Mouse (Mus musculus) kidney, postnatal 36 days (tissue): ENCODE measurements at regions not wholly inside any gene's neighbourhood (a gene's known extent, or its start where the extent isn't known, plus 50 kb on each side); places are given as distances from the start of the nearest gene placed in this dataset.

Experiments
- DNase-seq, 2 experiments: peaks; one replicate each; pipeline ENCODE4 v3.0.0; 2021 to 2022; ENCODE audit warnings: mixed read lengths in 2 of 2

GRCm38 (mm10) chr14:114864102-114864501, 227.9 kb upstream of the Gpc5 start:
- DNase-seq = no peak

DNA sequence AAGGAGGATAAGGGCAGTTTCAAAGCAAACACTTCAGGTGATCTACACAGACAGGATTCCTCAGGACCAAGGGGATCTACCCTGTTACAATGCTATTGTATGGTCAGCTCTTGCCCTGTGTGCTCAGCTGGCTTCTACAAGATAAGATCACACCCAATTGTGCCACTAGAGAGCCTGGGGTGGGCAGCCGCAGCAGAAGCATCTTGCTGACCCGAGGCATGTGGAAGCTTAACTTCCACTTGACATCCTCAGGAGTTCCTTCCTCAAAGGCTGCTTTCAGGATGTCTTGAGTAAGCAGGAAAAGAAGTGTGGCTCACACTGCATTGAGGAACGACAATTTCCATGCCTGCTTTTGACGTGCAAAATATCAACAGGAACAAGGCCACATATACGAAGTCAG, 222.8 kb upstream of the Gpc5 start:
- no peak for DNase-seq

- DNase-seq = no peak
Observed at GRCm38 (mm10) chr14:114875101-114875500, 216.9 kb upstream of the Gpc5 start.

- no peak for DNase-seq
Observed at GRCm38 (mm10) chr14:114876427-114876826, 215.6 kb upstream of the Gpc5 start.

DNA sequence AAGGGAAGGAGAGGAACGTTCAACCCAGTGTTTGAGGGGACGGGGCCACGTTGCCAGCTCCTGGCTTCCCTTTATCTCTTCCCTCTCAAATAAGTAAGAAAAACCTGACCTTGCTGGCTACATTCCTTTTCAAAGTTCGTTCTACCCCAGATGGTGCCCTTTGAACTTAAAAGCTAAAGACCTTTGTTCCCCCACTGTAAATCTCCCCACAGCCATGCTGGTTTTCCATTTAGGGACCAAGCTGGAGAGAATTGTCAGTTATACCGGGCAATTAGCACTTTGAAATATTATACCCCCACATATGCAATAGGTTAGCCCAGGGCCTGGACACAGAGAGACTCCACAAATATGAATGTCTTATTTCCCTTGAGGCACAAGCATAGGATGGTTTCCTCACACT, 214.5 kb upstream of the Gpc5 start:
- DNase-seq = no peak

GRCm38 (mm10) chr14:114880291-114880690, 211.7 kb upstream of the Gpc5 start:
- DNase-seq = no peak

DNA sequence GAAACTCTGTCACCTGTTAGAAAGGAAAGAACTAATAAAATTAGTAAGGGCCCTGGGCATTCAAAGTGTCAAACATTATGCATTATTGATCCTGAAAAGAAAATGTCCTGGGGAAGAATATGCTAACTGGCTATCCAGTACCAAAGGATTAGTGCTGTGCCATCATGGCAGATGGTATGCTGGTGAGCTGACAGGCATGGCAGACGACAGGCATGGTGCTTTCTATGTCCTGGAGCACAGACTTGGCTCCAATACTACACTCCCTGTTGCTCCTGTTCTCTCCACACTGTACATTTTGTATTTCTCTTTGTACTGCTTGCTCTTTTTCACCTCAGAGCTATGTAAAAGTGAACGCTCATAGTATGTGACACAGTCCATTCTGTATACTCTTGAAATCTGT, 187.9 kb upstream of the Gpc5 start:
- no peak for DNase-seq

GRCm38 (mm10) chr14:114912271-114912670, 179.7 kb upstream of the Gpc5 start:
- no peak for DNase-seq

- peak; percentile 21 to 34 for DNase-seq
Observed at GRCm38 (mm10) chr14:114913238-114913637, 178.8 kb upstream of the Gpc5 start.

- DNase-seq = no peak
Observed at GRCm38 (mm10) chr14:114945744-114946143, 146.3 kb upstream of the Gpc5 start.

GRCm38 (mm10) chr14:114946321-114946720, 145.7 kb upstream of the Gpc5 start:
- DNase-seq = no peak

DNA sequence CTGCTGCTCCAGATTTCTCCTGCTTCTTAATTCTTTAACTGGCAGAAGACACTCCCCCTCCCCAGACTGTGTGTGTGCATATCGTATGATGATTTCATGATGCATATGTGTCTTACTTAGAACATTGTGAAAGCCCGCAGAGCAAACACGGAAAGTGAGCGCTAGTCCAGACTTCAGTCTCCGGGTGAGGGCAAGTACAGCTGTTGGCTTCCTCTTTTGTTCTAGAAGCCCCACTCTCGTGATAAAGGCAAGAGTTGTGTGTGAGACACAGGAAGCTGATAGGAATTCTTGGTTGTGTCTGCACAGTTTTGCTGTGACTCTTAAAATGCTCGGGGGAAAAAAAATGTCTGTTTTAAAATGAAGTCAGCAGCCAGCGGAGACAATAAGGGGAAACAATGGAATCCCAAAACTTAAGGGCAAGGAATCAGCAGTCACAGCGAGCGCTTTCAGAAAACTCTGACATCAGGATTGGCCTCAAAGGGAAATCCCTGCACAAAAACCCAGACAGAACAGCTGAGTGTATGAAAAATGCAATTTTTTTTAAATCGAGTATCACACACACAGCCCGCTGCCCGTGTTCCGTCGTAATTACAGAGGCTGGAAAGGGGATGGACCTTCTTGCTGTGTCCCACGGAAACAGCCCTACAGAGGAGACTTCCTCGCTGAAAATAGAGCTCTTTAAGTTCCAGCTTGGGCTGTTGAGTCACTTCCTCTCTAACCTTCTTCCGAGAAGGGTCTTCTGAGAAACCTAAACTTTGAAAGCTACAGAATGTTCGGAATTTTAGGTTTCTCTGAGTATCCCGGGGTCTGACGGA, 143.5 kb upstream of the Gpc5 start:
- DNase-seq = no peak

GRCm38 (mm10) chr14:114949156-114949496, 142.9 kb upstream of the Gpc5 start:
- DNase-seq = no peak

- peak in 1 of 2 experiments; percentile 20 for DNase-seq
Observed at GRCm38 (mm10) chr14:114952280-114952679, 139.7 kb upstream of the Gpc5 start.

DNA sequence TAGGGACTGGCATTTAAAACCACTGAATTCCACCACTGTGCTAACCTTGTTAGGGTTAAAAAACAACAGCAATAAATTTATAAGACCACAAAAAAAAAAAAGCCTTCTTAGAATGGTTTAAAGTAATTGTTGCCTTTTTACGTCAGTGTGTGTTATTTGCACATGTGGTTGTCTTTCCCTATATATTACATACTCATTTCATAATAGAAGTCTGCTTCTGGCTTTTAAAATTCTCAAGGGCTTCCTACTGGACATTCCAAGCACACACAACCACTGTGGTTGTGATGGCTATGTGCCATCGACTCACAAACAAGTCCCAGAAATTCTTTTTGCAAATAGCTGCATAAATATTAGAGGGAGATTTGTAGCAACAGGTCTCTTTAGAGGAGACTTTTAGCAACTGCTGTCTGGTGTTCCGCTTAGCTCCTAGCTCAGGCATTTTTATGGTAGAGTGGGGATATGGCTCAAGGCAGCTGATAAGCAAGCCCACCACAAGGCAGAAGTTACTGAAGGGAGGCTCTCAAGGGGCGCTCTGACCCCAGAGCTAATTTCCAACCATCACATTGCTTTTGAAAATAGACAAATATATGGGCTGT, 138.8 kb upstream of the Gpc5 start:
- DNase-seq = peak; percentile 11 to 13

DNA sequence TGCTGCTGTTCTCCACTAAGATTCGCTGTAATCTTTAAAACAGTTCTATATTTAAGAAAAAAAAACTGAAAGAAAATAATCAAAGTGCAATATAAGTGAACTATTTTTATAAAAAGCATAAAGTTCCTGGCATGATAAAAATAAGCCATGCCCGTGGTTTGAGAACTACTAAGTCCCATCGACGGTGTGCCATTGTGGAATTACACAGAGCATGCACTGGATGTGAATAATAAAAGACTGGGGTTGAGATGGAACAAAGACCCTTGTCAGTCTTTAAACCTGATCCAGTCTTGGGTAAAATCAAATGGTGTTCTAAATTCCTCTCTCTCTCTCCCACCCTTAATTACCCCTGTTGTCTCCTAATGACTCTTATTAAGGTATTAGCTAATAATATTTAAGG, 137.7 kb upstream of the Gpc5 start:
- no peak for DNase-seq

- DNase-seq = peak in 1 of 2 experiments; percentile 6
Observed at GRCm38 (mm10) chr14:114955572-114955971, 136.4 kb upstream of the Gpc5 start.

DNA sequence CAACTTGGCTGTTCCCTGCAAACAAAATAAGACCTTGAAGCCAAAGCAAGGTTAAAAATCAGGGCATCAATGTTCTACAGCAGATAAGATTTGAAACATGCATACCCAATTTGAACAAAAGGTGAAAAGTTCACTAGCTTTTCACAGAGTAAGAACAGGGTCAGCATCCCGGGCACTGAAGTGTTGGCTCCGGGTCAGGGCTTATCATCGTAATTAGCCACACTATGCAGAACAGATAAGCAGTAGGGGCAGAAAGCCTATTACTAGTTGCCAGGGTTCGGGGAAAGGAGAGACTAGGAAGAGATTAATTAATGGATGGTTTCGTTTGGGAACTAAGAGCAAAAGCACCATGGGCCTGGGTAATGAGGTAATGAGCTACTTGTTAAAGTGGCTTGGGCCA, 131.7 kb upstream of the Gpc5 start:
- peak; percentile 5 to 14 for DNase-seq

DNA sequence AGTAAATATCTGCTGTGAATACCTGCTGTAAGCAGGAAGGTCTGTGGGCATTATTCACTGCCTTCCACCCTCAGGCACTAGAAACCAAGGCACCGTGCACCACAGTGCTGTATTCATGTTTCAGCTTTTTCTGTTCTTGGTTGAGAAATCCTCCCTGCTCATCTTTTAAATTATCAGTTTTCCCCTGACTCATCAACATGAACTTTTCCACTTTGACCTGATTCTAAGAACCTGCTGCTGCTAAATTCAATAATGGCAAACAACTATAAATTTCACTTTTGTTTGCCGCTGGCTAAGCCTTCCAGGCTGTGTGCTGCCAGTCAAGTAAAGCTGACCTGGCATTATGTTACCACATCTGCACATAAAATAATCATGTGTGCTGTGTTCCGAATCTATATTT, 126.1 kb upstream of the Gpc5 start:
- DNase-seq = no peak

DNA sequence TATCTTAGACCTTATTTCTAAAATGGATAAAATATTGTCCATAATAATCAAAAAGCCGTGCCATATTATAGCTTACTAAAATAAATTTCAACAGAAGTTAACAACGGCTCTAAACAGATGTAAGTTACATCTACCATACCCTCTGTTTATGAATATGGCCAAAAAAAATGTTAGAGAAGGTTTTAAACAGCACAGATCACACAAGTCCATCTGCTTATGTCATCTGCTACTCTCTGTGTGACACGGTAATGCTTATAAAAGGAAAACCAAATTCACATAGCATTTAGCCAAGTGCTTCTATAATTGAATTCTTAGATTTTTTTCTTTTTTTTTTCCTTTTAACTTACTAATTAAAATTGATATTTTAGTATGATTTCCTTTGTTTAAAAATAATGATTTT, 123.0 kb upstream of the Gpc5 start:
- no peak for DNase-seq

DNA sequence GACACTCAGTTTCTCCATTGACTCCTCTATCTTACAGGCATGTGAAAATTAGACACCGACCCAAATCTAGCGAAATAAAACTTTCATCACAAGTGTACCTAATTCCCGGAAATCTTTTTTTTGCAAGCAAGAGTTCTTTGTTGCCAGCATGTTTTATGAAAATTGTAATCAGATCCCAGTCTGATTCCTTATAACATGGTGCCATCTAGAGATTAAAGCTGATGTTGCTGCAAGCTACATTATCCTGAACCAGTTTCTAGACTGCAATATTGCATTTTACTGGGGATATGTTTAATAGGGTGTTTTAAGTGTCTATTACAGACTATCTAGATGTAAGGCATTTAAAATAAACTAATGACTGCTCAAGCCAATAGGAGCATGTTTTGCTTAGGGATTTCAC, 110.9 kb upstream of the Gpc5 start:
- no peak for DNase-seq

DNA sequence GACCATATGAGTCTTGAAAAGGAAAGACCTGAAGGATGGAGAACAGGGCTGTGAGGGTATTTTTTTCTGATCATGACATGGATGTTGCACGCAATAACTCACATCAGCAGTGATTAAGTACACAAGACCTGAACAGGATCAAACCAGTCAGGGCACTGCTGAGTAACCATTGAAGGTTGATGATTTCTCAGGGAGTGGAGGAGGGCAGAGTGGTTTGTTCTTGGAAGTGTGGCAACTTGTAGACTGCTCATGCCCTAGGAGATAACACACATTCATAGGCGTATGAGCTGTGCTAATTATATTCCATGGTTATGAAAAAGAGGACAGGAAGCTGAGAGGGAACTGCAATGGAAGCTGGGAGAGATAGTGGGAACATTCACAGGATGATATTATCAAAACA, 88.8 kb upstream of the Gpc5 start:
- DNase-seq = no peak

- no peak for DNase-seq
Observed at GRCm38 (mm10) chr14:115004733-115005405, 87.1 kb upstream of the Gpc5 start.

DNA sequence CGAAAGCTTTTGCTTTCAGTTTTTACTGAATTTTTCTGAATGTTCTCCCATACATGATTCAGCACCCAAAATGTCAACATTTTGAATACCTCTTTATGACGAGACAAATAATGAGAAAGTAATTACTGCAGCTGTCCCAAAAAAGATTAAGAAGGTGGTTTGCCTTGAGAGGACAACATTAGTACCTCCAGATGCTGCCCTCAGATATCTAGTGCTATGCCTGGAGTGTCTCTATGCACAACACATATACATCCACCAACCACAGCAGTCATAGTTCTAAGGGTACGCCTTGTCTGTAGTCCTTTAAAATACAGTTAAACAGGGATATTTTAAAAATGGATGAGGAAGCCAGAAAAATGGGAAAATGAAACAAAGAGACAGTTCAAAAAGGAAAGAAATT, 81.1 kb upstream of the Gpc5 start:
- no peak for DNase-seq
